Mouse (Mus musculus) bone marrow macrophage, adult 2 months (primary cell): ENCODE results near the gene Hist2h3c1.

ENCODE experiments used
- CTCF ChIP-seq: IDR thresholded peaks from 2 replicates; pipeline ENCODE4 v1.5.1; 2012; ENCODE audit warnings: low read depth, mild to moderate bottlenecking, low read length, moderate library complexity
- POLR2A ChIP-seq: IDR thresholded peaks from 2 replicates; pipeline ENCODE4 v1.6.1; 2012; ENCODE audit warnings: mild to moderate bottlenecking, low read depth, low read length, borderline replicate concordance

GRCm38 (mm10) chr3:96251787-96252186 is 5.3 kb downstream of the Hist2h3c1 start:
- TF ChIP-seq CTCF: no peak
- no peak for TF ChIP-seq POLR2A
